ENCODE assay signal across 10 mouse cellular contexts in the genomic region with DNA sequence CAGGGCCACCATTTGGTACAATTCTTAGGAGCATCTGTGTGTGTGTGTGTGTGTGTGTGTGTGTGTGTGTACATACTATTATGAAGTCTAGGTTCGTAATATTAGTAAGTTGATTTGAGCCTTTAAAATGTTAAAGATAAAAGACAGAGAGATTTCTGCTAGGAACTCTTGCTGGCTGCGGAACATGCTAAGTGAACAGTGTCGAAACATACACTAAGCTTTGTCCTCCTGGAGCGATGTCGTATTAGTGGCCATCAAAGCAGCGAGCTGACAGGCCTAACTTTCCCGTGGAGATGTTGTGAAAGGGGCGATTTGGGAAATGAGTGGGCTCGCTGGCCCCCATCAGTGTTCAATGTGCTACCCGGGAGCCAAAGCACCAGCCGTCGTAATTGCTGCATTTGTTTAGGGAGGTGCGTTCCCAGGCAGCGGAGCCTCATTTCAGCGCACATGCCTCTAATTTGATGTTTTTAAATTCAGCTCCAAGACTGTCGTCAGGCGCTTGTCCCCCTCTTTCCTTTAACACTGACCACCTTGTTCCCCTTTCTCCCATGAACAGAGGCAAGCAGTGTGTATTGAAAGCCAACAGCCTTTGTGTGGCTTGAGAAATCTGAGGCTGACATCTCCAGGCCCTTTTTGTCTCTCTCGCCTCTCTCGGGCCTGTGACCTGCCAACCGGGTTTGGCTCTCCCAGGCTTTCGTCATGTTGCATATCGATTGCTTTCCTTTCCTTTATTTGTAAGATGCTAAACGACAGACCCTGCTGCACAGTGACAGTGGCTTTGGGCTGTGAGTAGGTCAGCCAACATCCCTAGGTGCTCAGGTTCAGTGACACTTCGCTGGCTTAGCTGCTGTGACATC.
DNase-seq lines count a peak whose midpoint lies in the region; ATAC-seq lines count a peak whose summit lies in the region.
"Had no signal": no experiment of that assay in that cellular context is flagged by ENCODE, and none has a peak within 500 bp of the region (broad histone marks: within the 10 kb centered on the region; RNA-seq: fewer than 3 reads in every experiment).

No protein-coding gene starts in this region.

- peak overlapping the region; percentile 56 for H3K27ac ChIP-seq in midbrain, embryonic 16.5 days (ENCODE audit: low read length)
- no peak overlapping the region for H3K27ac ChIP-seq in intestine, embryonic 16.5 days (ENCODE audit: low read length)
- H3K27ac ChIP-seq: heart, embryonic 15.5 days had no signal

- H3K27me3 ChIP-seq in midbrain, embryonic 16.5 days (ENCODE audit: control insufficient read depth, insufficient read depth, low read depth, low read length), result no peaks in the 10 kb centered on the region
- H3K27me3 ChIP-seq in intestine, embryonic 16.5 days (replicated peaks; ENCODE audit: control insufficient read depth, insufficient read depth, low read length), result no peaks in the 10 kb centered on the region
- H3K27me3 ChIP-seq: heart, embryonic 15.5 days; Patski had no signal

- intact Hi-C loops in left cerebral cortex, postnatal 14 days (cut with DNase I), result no loop called here

- peak overlapping the region; percentile 42; the same call in 1 of the 2 replicates for H3K9ac ChIP-seq in midbrain, embryonic 16.5 days (ENCODE audit: low read depth, low read length)
- H3K9ac ChIP-seq in intestine, embryonic 16.5 days (ENCODE audit: low read depth, low read length), result no peak overlapping the region
- H3K9ac ChIP-seq: heart, embryonic 15.5 days had no signal

- peaks cover 20% of the 10 kb centered on the region for H3K4me1 ChIP-seq in midbrain, embryonic 16.5 days (ENCODE audit: control insufficient read depth, insufficient read depth, low read length)
- no peaks in the 10 kb centered on the region for H3K4me1 ChIP-seq in intestine, embryonic 16.5 days (ENCODE audit: control insufficient read depth, insufficient read depth, low read length)

- WGBS in midbrain, embryonic 16.5 days, result 14% methylated on average over 24 of the region's 24 CpGs
- WGBS in intestine, embryonic 16.5 days, result 66% methylated on average over 24 of the region's 24 CpGs

- DNase-seq in embryo, embryonic 11 days, result peak; percentile 57
- DNase-seq in frontal cortex, adult 2 months (ENCODE audit: extremely low spot score in 1 of 2, low spot score in 1 of 2), result peak; percentile 32 to 38
- DNase-seq in left cerebral cortex, postnatal 14 days (ENCODE audit: low spot score in 2 of 2), result peak; percentile 31 to 34
- no peak for DNase-seq in adrenal gland, adult 18-20 months (ENCODE audit: low spot score in 2 of 2)
- DNase-seq in heart, adult 9 months (ENCODE audit: low spot score in 2 of 2), result no peak

- no peaks in the 10 kb centered on the region for H3K9me3 ChIP-seq in midbrain, embryonic 16.5 days (replicated peaks; ENCODE audit: control insufficient read depth, low read length, poor library complexity, severe bottlenecking)
- no peaks in the 10 kb centered on the region for H3K9me3 ChIP-seq in intestine, embryonic 16.5 days (ENCODE audit: control insufficient read depth, low read length)
- H3K9me3 ChIP-seq: heart, embryonic 15.5 days had no signal

- H3K4me2 ChIP-seq in midbrain, embryonic 16.5 days (ENCODE audit: low read length), result peak overlapping the region; percentile 22
- no peak overlapping the region for H3K4me2 ChIP-seq in intestine, embryonic 16.5 days (ENCODE audit: low read depth, low read length)
- H3K4me2 ChIP-seq: heart, embryonic 15.5 days had no signal

- no peaks in the 10 kb centered on the region for H3K36me3 ChIP-seq in midbrain, embryonic 16.5 days (ENCODE audit: control insufficient read depth, insufficient read depth, low read length)
- no peaks in the 10 kb centered on the region for H3K36me3 ChIP-seq in intestine, embryonic 16.5 days (ENCODE audit: control insufficient read depth, insufficient read depth, low read length)
- H3K36me3 ChIP-seq: heart, embryonic 15.5 days had no signal

- peak; percentile 79 for ATAC-seq in midbrain, embryonic 16.5 days
- ATAC-seq in intestine, embryonic 16.5 days, result no peak
- ATAC-seq in inflammation-experienced regulatory T-cells, adult 6 months, result no peak
- ATAC-seq: Patski had no signal

- H3K4me3 ChIP-seq in midbrain, embryonic 16.5 days (ENCODE audit: low read depth, low read length), result no peak overlapping the region
- H3K4me3 ChIP-seq in intestine, embryonic 16.5 days (ENCODE audit: low read length), result no peak overlapping the region
- H3K4me3 ChIP-seq: heart, embryonic 15.5 days had no signal

Comparison
In these comparisons a context has a peak if more than half of its experiments do, and no peak if none do; other contexts are left out.
1. DNase-seq: peak in embryo, embryonic 11 days (single experiment), frontal cortex, adult 2 months (2 of 2) and left cerebral cortex, postnatal 14 days (2 of 2); none in adrenal gland, adult 18-20 months (0 of 2) and heart, adult 9 months (0 of 2).